9 mouse cellular contexts compared by ENCODE assay signal in the genomic region with DNA sequence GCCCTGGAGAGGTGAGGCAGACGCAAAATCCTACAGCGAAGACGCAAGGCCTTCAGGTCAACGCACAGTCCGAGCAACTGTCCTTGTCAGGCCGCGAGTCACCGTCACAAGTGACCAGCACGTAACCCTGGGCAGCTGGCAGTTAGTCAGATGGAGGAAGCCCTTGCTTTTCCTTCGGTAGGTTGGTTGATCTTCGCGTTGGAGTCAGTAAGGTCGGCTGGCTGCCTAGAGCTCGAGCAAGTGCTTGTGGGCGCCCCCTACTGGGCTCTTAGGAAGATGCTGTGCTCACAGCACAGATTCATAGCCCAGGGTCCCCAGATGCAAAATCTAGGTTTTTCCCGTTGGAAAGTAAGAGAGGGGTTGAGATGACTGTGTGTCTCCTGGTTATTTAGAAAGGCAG. TPM values are rescaled to one million over a fixed set of nuclear protein-coding genes. Genes with fewer than 3 reads are reported as not detected.
DNase-seq lines count a peak whose midpoint lies in the region; ATAC-seq and TF ChIP-seq lines count a peak whose summit lies in the region.
"Had no signal": no experiment of that assay in that cellular context is flagged by ENCODE, and none has a peak within 500 bp of the region (broad histone marks: within the 10 kb centered on the region; RNA-seq: fewer than 3 reads in every experiment).

No protein-coding gene starts in this region.

- H3K4me1 ChIP-seq in cerebellum, adult 2 months (ENCODE audit: control insufficient read depth, insufficient read depth, low read length), result peaks cover 13% of the 10 kb centered on the region
- peaks cover 7% of the 10 kb centered on the region; the same call in 1 of the 2 replicates for H3K4me1 ChIP-seq in forebrain, postnatal 0 days (ENCODE audit: insufficient read depth)
- H3K4me1 ChIP-seq in hindbrain, embryonic 13.5 days (replicated peaks), result peaks cover 9% of the 10 kb centered on the region

- H3K36me3 ChIP-seq in forebrain, postnatal 0 days (ENCODE audit: insufficient read depth), result no peaks in the 10 kb centered on the region
- H3K36me3 ChIP-seq in hindbrain, embryonic 13.5 days, result no peaks in the 10 kb centered on the region

- no peaks in the 10 kb centered on the region for H3K9me3 ChIP-seq in forebrain, postnatal 0 days (ENCODE audit: low read length)
- no peaks in the 10 kb centered on the region for H3K9me3 ChIP-seq in hindbrain, embryonic 13.5 days

- no peak overlapping the region for H3K9ac ChIP-seq in forebrain, postnatal 0 days
- H3K9ac ChIP-seq in hindbrain, embryonic 13.5 days, result no peak overlapping the region

- TF ChIP-seq POLR2A in cerebellum, adult 2 months (IDR thresholded peaks at IDR 0.05; ENCODE audit: borderline replicate concordance, insufficient read depth, low read length), result no peak

- DNase-seq in R1 (ENCODE audit: low read depth, low spot score), result peak; percentile 75
- peak; percentile 80 to 84 for DNase-seq in cerebellum, adult 2 months
- peak; percentile 83 for DNase-seq in forebrain, postnatal 0 days
- peak; percentile 67 to 82 for DNase-seq in layer of hippocampus, postnatal 14 days (ENCODE audit: low spot score in 2 of 2)
- peak; percentile 84 for DNase-seq in lung, postnatal 36 days
- DNase-seq in retina, postnatal 7 days (ENCODE audit: low read depth, low spot score), result peak; percentile 77
- peak; percentile 53 for DNase-seq in urinary bladder, postnatal 25 days (ENCODE audit: low spot score)

- peak overlapping the region; percentile 34; the same call in 1 of the 2 replicates for H3K4me2 ChIP-seq in forebrain, postnatal 0 days (ENCODE audit: low read depth)
- peak overlapping the region; percentile 38 for H3K4me2 ChIP-seq in hindbrain, embryonic 13.5 days

- ATAC-seq in forebrain, postnatal 0 days, result peak; percentile 48; the same call in 1 of the 2 replicates
- ATAC-seq in hindbrain, embryonic 13.5 days (ENCODE audit: low FRiP score), result no peak

- H3K27me3 ChIP-seq in cerebellum, adult 2 months (ENCODE audit: control insufficient read depth, insufficient read depth, low read length), result no peaks in the 10 kb centered on the region
- H3K27me3 ChIP-seq in forebrain, postnatal 0 days (ENCODE audit: insufficient read depth, low read length), result no peaks in the 10 kb centered on the region
- peaks cover 12% of the 10 kb centered on the region; the same call in 1 of the 2 replicates for H3K27me3 ChIP-seq in hindbrain, embryonic 13.5 days

- peak overlapping the region; percentile 50 for H3K4me3 ChIP-seq in cerebellum, adult 2 months (replicated peaks; ENCODE audit: insufficient read depth, low read depth, low read length)
- no peak overlapping the region for H3K4me3 ChIP-seq in forebrain, postnatal 0 days (ENCODE audit: low read depth, low read length)
- no peak overlapping the region for H3K4me3 ChIP-seq in hindbrain, embryonic 13.5 days

- 18% methylated on average over 16 of the region's 16 CpGs for WGBS in cerebellum, adult 2 months
- 16% methylated on average over 16 of the region's 16 CpGs for WGBS in forebrain, postnatal 0 days
- WGBS in hindbrain, embryonic 13.5 days, result 12% methylated on average over 16 of the region's 16 CpGs

- peak; percentile 75 for TF ChIP-seq CTCF in cerebellum, adult 2 months (IDR thresholded peaks at IDR 0.05; ENCODE audit: borderline replicate concordance, insufficient read depth, low read depth, low read length)
- TF ChIP-seq CTCF in forebrain, postnatal 0 days (IDR thresholded peaks at IDR 0.05; ENCODE audit: low read depth), result peak; percentile 80

- H3K27ac ChIP-seq in cerebellum, adult 2 months (ENCODE audit: insufficient read depth, low read length), result no peak overlapping the region
- no peak overlapping the region for H3K27ac ChIP-seq in forebrain, postnatal 0 days (ENCODE audit: low read depth, low read length)
- no peak overlapping the region for H3K27ac ChIP-seq in hindbrain, embryonic 13.5 days
- H3K27ac ChIP-seq: macrophage had no signal

RNA-seq across cellular contexts. Expression of gene Trim67, which starts 17.2 kb away (rescaled TPM):
- polyA plus RNA-seq in cerebellum, adult 2 months (2012; rRNA removed), result 19.4 and 23.3 TPM in 2 replicates
- 64.2 and 68.3 TPM in 2 replicates for total RNA-seq in forebrain, postnatal 0 days (2014; rRNA removed)
- polyA plus RNA-seq in forebrain, postnatal 0 days (2015; fragmentation: Nextera tagmentation; extraction: Ambion mirVana), result 21.9 and 25.7 TPM in 2 replicates
- 20.5 and 20.6 TPM in 2 replicates for polyA plus RNA-seq in hindbrain, embryonic 13.5 days (2015; fragmentation: Nextera tagmentation; extraction: Ambion mirVana)
- total RNA-seq in layer of hippocampus, postnatal 14 days (2021), result 10 to 100 TPM; 14.9 to 16.5 TPM
- polyA plus RNA-seq: macrophage had no signal

RNA-seq across cellular contexts. Expression of gene Fam89a, which starts 24.1 kb away (rescaled TPM):
- 1.2 and 1.3 TPM in 2 replicates for polyA plus RNA-seq in cerebellum, adult 2 months (2012; rRNA removed)
- 0.23 and 0.29 TPM in 2 replicates for total RNA-seq in forebrain, postnatal 0 days (2014; rRNA removed)
- 0.15 and 0.28 TPM in 2 replicates for polyA plus RNA-seq in forebrain, postnatal 0 days (2015; fragmentation: Nextera tagmentation; extraction: Ambion mirVana)
- 3.1 and 3.2 TPM in 2 replicates for polyA plus RNA-seq in hindbrain, embryonic 13.5 days (2015; fragmentation: Nextera tagmentation; extraction: Ambion mirVana)
- total RNA-seq in layer of hippocampus, postnatal 14 days (2021), result under 1 TPM; 0.67 to 0.97 TPM
- polyA plus RNA-seq: macrophage had no signal

RNA-seq across cellular contexts. Expression of gene Arv1, which starts 53.8 kb away (rescaled TPM):
- polyA plus RNA-seq in cerebellum, adult 2 months (2012; rRNA removed), result 19.5 and 20.3 TPM in 2 replicates
- 9.5 and 17.6 TPM in 2 replicates for total RNA-seq in forebrain, postnatal 0 days (2014; rRNA removed)
- polyA plus RNA-seq in forebrain, postnatal 0 days (2015; fragmentation: Nextera tagmentation; extraction: Ambion mirVana), result 25.6 and 31.4 TPM in 2 replicates
- polyA plus RNA-seq in hindbrain, embryonic 13.5 days (2015; fragmentation: Nextera tagmentation; extraction: Ambion mirVana), result 32.8 and 33.3 TPM in 2 replicates
- 10 to 100 TPM; 11.3 to 13.3 TPM for total RNA-seq in layer of hippocampus, postnatal 14 days (2021)

RNA-seq across cellular contexts. Expression of gene Ttc13, which starts 53.9 kb away (rescaled TPM):
- 39.1 and 41.6 TPM in 2 replicates for polyA plus RNA-seq in cerebellum, adult 2 months (2012; rRNA removed)
- 64.2 and 79.2 TPM in 2 replicates for total RNA-seq in forebrain, postnatal 0 days (2014; rRNA removed)
- 50.1 and 56.1 TPM in 2 replicates for polyA plus RNA-seq in forebrain, postnatal 0 days (2015; fragmentation: Nextera tagmentation; extraction: Ambion mirVana)
- 58.6 and 61.6 TPM in 2 replicates for polyA plus RNA-seq in hindbrain, embryonic 13.5 days (2015; fragmentation: Nextera tagmentation; extraction: Ambion mirVana)
- 10 to 100 TPM; 51.8 to 54.9 TPM for total RNA-seq in layer of hippocampus, postnatal 14 days (2021)
